Mouse (Mus musculus) stomach, embryonic 16.5 days (tissue): ENCODE measurements around the gene Tbx1. TPM values are rescaled to one million over a fixed set of nuclear protein-coding genes. Genes with fewer than 3 reads are reported as not detected.

ENCODE experiments used
- ATAC-seq: fragments of 200-750 bp; cut with Nextera tagmentation; 2 replicates; pipeline ENCODE4 v1.8.0; 2017; ENCODE audit warnings: moderate number of reproducible peaks, moderate TSS enrichment; ENCODE audit not compliant: insufficient read depth, low FRiP score
- H3K27ac ChIP-seq: fragments of 300-500 bp; sonication (generic); 2 replicates; pipeline ENCODE4 v1.5.1; 2014; ENCODE audit warnings: low read length
- H3K27me3 ChIP-seq: fragments of 300-500 bp; sonication (generic); 2 replicates; pipeline ENCODE4 v1.6.1; 2014; ENCODE audit warnings: low read length, control low read depth, mixed read lengths; ENCODE audit not compliant: control insufficient read depth, insufficient read depth
- H3K36me3 ChIP-seq: fragments of 300-500 bp; sonication (generic); 2 replicates; pipeline ENCODE4 v1.6.1; 2014; ENCODE audit warnings: low read length; ENCODE audit not compliant: control insufficient read depth, insufficient read depth
- H3K4me1 ChIP-seq: fragments of 300-500 bp; sonication (generic); 2 replicates; pipeline ENCODE4 v1.6.1; 2014; ENCODE audit warnings: low read length, control low read depth, mixed read lengths; ENCODE audit not compliant: control insufficient read depth, insufficient read depth
- H3K4me2 ChIP-seq: fragments of 300-500 bp; sonication (generic); 2 replicates; pipeline ENCODE4 v1.6.1; 2014; ENCODE audit warnings: low read depth, low read length, mixed read lengths
- H3K4me3 ChIP-seq: fragments of 300-500 bp; sonication (generic); replicated peaks from 2 replicates; pipeline ENCODE4 v1.5.1; 2014; ENCODE audit warnings: mild to moderate bottlenecking, low read length
- H3K9ac ChIP-seq: fragments of 300-500 bp; sonication (generic); 2 replicates; pipeline ENCODE4 v1.6.1; 2014; ENCODE audit warnings: low read length
- H3K9me3 ChIP-seq: fragments of 300-500 bp; sonication (generic); replicated peaks from 2 replicates; pipeline ENCODE4 v1.6.1; 2016; ENCODE audit warnings: low read length, control low read depth; ENCODE audit not compliant: control insufficient read depth
- WGBS: fragments of 180-500 bp; shearing (Covaris S2); extraction: QIAGEN DNeasy Blood & Tissue Kit; methylation state at CpG from one replicate; pipeline ENCODE4 v1.1.7; 2014; 5-methylcytosine and 5-hydroxymethylcytosine counted together
- polyA plus RNA-seq: library from polyadenylated mRNA; unstranded; fragments of >200 nt; fragmentation: Nextera tagmentation; extraction: Ambion mirVana; gene quantifications from 2 replicates; pipeline ENCODE4 v1.2.1, GENCODE M21; 2015

Tbx1 gene
- polyA plus RNA-seq, 1 experiment from 2014 or later, result 0.84 TPM

- H3K36me3 ChIP-seq, result no peaks in the 10 kb centered on the region
- peaks cover 68% of the 10 kb centered on the region for H3K27me3 ChIP-seq
- no peak overlapping the region for H3K4me2 ChIP-seq
- H3K4me3 ChIP-seq, result no peak overlapping the region
- no peak overlapping the region for H3K27ac ChIP-seq
- WGBS, result 33% methylated on average over 2 of the region's 2 CpGs
- no peaks in the 10 kb centered on the region for H3K9me3 ChIP-seq
- no peak for ATAC-seq
- peaks cover 8% of the 10 kb centered on the region for H3K4me1 ChIP-seq
- no peak overlapping the region for H3K9ac ChIP-seq
Observed at GRCm38 (mm10) chr16:18580389-18580788, 10.1 kb downstream of the Tbx1 start.

GRCm38 (mm10) chr16:18577599-18578160 lies 12.8 kb downstream of the Tbx1 start:
- no peak overlapping the region for H3K4me2 ChIP-seq
- H3K4me3 ChIP-seq, result no peak overlapping the region
- H3K4me1 ChIP-seq, result peaks cover 8% of the 10 kb centered on the region
- no peak overlapping the region for H3K27ac ChIP-seq
- no peaks in the 10 kb centered on the region for H3K9me3 ChIP-seq
- no peak for ATAC-seq
- H3K9ac ChIP-seq, result no peak overlapping the region
- 46% methylated on average over 5 of the region's 5 CpGs for WGBS
- H3K36me3 ChIP-seq, result no peaks in the 10 kb centered on the region
- peaks cover 40% of the 10 kb centered on the region for H3K27me3 ChIP-seq

GRCm38 (mm10) chr16:18577071-18577470 lies 13.4 kb downstream of the Tbx1 start:
- Histone ChIP-seq H3K27ac (no peak overlapping the region), H3K4me3 (no peak overlapping the region), H3K27me3 (peaks cover 34% of the 10 kb centered on the region), H3K36me3 (no peaks in the 10 kb centered on the region), H3K4me2 (no peak overlapping the region), H3K9me3 (no peaks in the 10 kb centered on the region), H3K9ac (no peak overlapping the region), H3K4me1 (peaks cover 8% of the 10 kb centered on the region)
- WGBS, result 48% methylated on average over 3 of the region's 3 CpGs
- ATAC-seq, result no peak

- Histone ChIP-seq H3K27ac (no peak overlapping the region), H3K4me3 (no peak overlapping the region), H3K4me1 (no peaks in the 10 kb centered on the region), H3K4me2 (no peak overlapping the region), H3K9ac (no peak overlapping the region), H3K36me3 (no peaks in the 10 kb centered on the region), H3K27me3 (peaks cover 6% of the 10 kb centered on the region; the same call in 1 of the 2 replicates), H3K9me3 (no peaks in the 10 kb centered on the region)
- WGBS, result 64% methylated on average over 8 of the region's 8 CpGs
- no peak for ATAC-seq
Observed at GRCm38 (mm10) chr16:18574196-18574595, 16.3 kb downstream of the Tbx1 start.

GRCm38 (mm10) chr16:18568599-18568998 lies 21.9 kb downstream of the Tbx1 start:
- no peak overlapping the region for H3K27ac ChIP-seq
- H3K9ac ChIP-seq, result no peak overlapping the region
- no peaks in the 10 kb centered on the region for H3K27me3 ChIP-seq
- WGBS, result 65% methylated on average over 7 of the region's 7 CpGs
- no peaks in the 10 kb centered on the region for H3K4me1 ChIP-seq
- H3K9me3 ChIP-seq, result no peaks in the 10 kb centered on the region
- H3K4me2 ChIP-seq, result no peak overlapping the region
- no peaks in the 10 kb centered on the region for H3K36me3 ChIP-seq
- no peak overlapping the region for H3K4me3 ChIP-seq
- no peak for ATAC-seq

GRCm38 (mm10) chr16:18564472-18564871 lies 26.0 kb downstream of the Tbx1 start:
- Histone ChIP-seq H3K4me3 (no peak overlapping the region), H3K4me1 (no peaks in the 10 kb centered on the region), H3K27me3 (no peaks in the 10 kb centered on the region), H3K9me3 (no peaks in the 10 kb centered on the region), H3K36me3 (no peaks in the 10 kb centered on the region), H3K27ac (no peak overlapping the region), H3K9ac (no peak overlapping the region), H3K4me2 (no peak overlapping the region)
- 71% methylated on average over 2 of the region's 2 CpGs for WGBS
- no peak for ATAC-seq

GRCm38 (mm10) chr16:18556461-18556860 lies 34.0 kb downstream of the Tbx1 start:
- Histone ChIP-seq H3K27ac (no peak overlapping the region), H3K27me3 (no peaks in the 10 kb centered on the region), H3K9me3 (no peaks in the 10 kb centered on the region), H3K4me2 (no peak overlapping the region), H3K36me3 (no peaks in the 10 kb centered on the region), H3K9ac (no peak overlapping the region), H3K4me1 (peaks cover 2% of the 10 kb centered on the region; the same call in 1 of the 2 replicates), H3K4me3 (no peak overlapping the region)
- 66% methylated on average over 3 of the region's 3 CpGs for WGBS
- ATAC-seq, result no peak

GRCm38 (mm10) chr16:18555235-18555935 lies 35.1 kb downstream of the Tbx1 start:
- Histone ChIP-seq H3K27ac (no peak overlapping the region), H3K4me3 (no peak overlapping the region), H3K4me2 (no peak overlapping the region), H3K36me3 (no peaks in the 10 kb centered on the region), H3K27me3 (no peaks in the 10 kb centered on the region), H3K9ac (no peak overlapping the region), H3K4me1 (peaks cover 2% of the 10 kb centered on the region; the same call in 1 of the 2 replicates), H3K9me3 (no peaks in the 10 kb centered on the region)
- 59% methylated on average over 17 of the region's 17 CpGs for WGBS
- ATAC-seq, result no peak

GRCm38 (mm10) chr16:18554721-18555120 lies 35.8 kb downstream of the Tbx1 start:
- no peaks in the 10 kb centered on the region for H3K36me3 ChIP-seq
- no peak overlapping the region for H3K4me2 ChIP-seq
- no peak overlapping the region for H3K9ac ChIP-seq
- ATAC-seq, result no peak
- H3K4me3 ChIP-seq, result no peak overlapping the region
- no peaks in the 10 kb centered on the region for H3K9me3 ChIP-seq
- no peaks in the 10 kb centered on the region for H3K27me3 ChIP-seq
- peaks cover 2% of the 10 kb centered on the region; the same call in 1 of the 2 replicates for H3K4me1 ChIP-seq
- WGBS, result 63% methylated on average over 2 of the region's 2 CpGs
- no peak overlapping the region for H3K27ac ChIP-seq
